Mouse (Mus musculus) kidney, embryonic 16.5 days (tissue): ENCODE data around the gene Rhob. TPM values are rescaled to one million over a fixed set of nuclear protein-coding genes. Genes with fewer than 3 reads are reported as not detected.
"Not testable (repeated sequence)": the region's sequence is repeated elsewhere in the genome, so short reads cannot be mapped to it uniquely, and the experiment has no call there.

Experiments
- ATAC-seq: fragments of 200-750 bp; cut with Nextera tagmentation; 2 replicates; pipeline ENCODE4 v1.8.0; 2017; ENCODE audit warnings: moderate TSS enrichment; ENCODE audit not compliant: low FRiP score, low TSS enrichment
- H3K27ac ChIP-seq: fragments of 300-500 bp; sonication (generic); 2 replicates; pipeline ENCODE4 v1.5.1; 2014; ENCODE audit warnings: low read length
- H3K27me3 ChIP-seq: fragments of 300-500 bp; sonication (generic); 2 replicates; pipeline ENCODE4 v1.6.1; 2014; ENCODE audit warnings: low read length, control low read depth, mixed read lengths; ENCODE audit not compliant: insufficient read depth
- H3K36me3 ChIP-seq: fragments of 300-500 bp; sonication (generic); 2 replicates; pipeline ENCODE4 v1.6.1; 2014; ENCODE audit warnings: low read length, control low read depth, mixed read lengths; ENCODE audit not compliant: insufficient read depth
- H3K4me1 ChIP-seq: fragments of 300-500 bp; sonication (generic); 2 replicates; pipeline ENCODE4 v1.6.1; 2014; ENCODE audit warnings: low read length, control low read depth, mixed read lengths; ENCODE audit not compliant: insufficient read depth
- H3K4me2 ChIP-seq: fragments of 300-500 bp; sonication (generic); replicated peaks from 2 replicates; pipeline ENCODE4 v1.6.1; 2014; ENCODE audit warnings: low read depth, low read length
- H3K4me3 ChIP-seq: fragments of 300-500 bp; sonication (generic); 2 replicates; pipeline ENCODE4 v1.5.1; 2014; ENCODE audit warnings: mild to moderate bottlenecking, low read length
- H3K9ac ChIP-seq: fragments of 300-500 bp; sonication (generic); replicated peaks from 2 replicates; pipeline ENCODE4 v1.6.1; 2014; ENCODE audit warnings: low read length
- H3K9me3 ChIP-seq: fragments of 300-500 bp; sonication (generic); 2 replicates; pipeline ENCODE4 v1.6.1; 2016; ENCODE audit warnings: low read length, control low read depth
- WGBS: fragments of 180-500 bp; shearing (Covaris S2); extraction: QIAGEN DNeasy Blood & Tissue Kit; methylation state at CpG from one replicate; pipeline ENCODE4 v1.1.7; 2014; 5-methylcytosine and 5-hydroxymethylcytosine counted together
- polyA plus RNA-seq: library from polyadenylated mRNA; unstranded; fragments of >200 nt; fragmentation: Nextera tagmentation; extraction: Ambion mirVana; gene quantifications from 2 replicates; pipeline ENCODE4 v1.2.1, GENCODE M21; 2015

Rhob gene
- polyA plus RNA-seq, 1 experiment from 2014 or later, result 39.8 TPM

- Histone ChIP-seq H3K27ac (no peak overlapping the region), H3K27me3 (no peaks in the 10 kb centered on the region), H3K9me3 (no peaks in the 10 kb centered on the region), H3K4me1 (peaks cover 29% of the 10 kb centered on the region), H3K4me2 (no peak overlapping the region), H3K36me3 (no peaks in the 10 kb centered on the region), H3K9ac (no peak overlapping the region), H3K4me3 (no peak overlapping the region)
- WGBS, result 86% methylated on average over 3 of the region's 3 CpGs
- no peak for ATAC-seq
Observed at GRCm38 (mm10) chr12:8465680-8466079, 34.1 kb downstream of the Rhob start.

GRCm38 (mm10) chr12:8464961-8465360 is 34.8 kb downstream of the Rhob start:
- H3K9ac ChIP-seq, result no peak overlapping the region
- H3K4me3 ChIP-seq, result no peak overlapping the region
- H3K36me3 ChIP-seq, result no peaks in the 10 kb centered on the region
- peaks cover 29% of the 10 kb centered on the region for H3K4me1 ChIP-seq
- no peak overlapping the region for H3K27ac ChIP-seq
- ATAC-seq, result no peak
- H3K9me3 ChIP-seq, result no peaks in the 10 kb centered on the region
- no peaks in the 10 kb centered on the region for H3K27me3 ChIP-seq
- H3K4me2 ChIP-seq, result no peak overlapping the region
- 89% methylated on average over 5 of the region's 5 CpGs for WGBS

- H3K9ac ChIP-seq, result no peak overlapping the region
- WGBS, result 41% methylated on average over 3 of the region's 3 CpGs
- no peak for ATAC-seq
Observed at GRCm38 (mm10) chr12:8463599-8464160, 36.1 kb downstream of the Rhob start.

GRCm38 (mm10) chr12:8462533-8462932 is 37.3 kb downstream of the Rhob start:
- peaks cover 7% of the 10 kb centered on the region for H3K4me1 ChIP-seq
- H3K4me2 ChIP-seq, result no peak overlapping the region
- no peak for ATAC-seq
- H3K27me3 ChIP-seq, result no peaks in the 10 kb centered on the region
- 90% methylated on average over 5 of the region's 5 CpGs for WGBS
- H3K27ac ChIP-seq, result no peak overlapping the region
- H3K9ac ChIP-seq, result no peak overlapping the region
- H3K9me3 ChIP-seq, result no peaks in the 10 kb centered on the region
- no peak overlapping the region for H3K4me3 ChIP-seq
- H3K36me3 ChIP-seq, result no peaks in the 10 kb centered on the region

More at GRCm38 (mm10) chr12:8463599-8464160, 36.1 kb downstream of the Rhob start:
- H3K9me3 ChIP-seq, result no peaks in the 10 kb centered on the region
- H3K4me1 ChIP-seq, result peaks cover 16% of the 10 kb centered on the region
- no peak overlapping the region for H3K4me2 ChIP-seq
- no peak overlapping the region for H3K27ac ChIP-seq
- H3K4me3 ChIP-seq, result no peak overlapping the region
- no peaks in the 10 kb centered on the region for H3K36me3 ChIP-seq
- no peaks in the 10 kb centered on the region for H3K27me3 ChIP-seq

- not testable (repeated sequence) for H3K4me2 ChIP-seq, H3K27ac ChIP-seq, H3K36me3 ChIP-seq, H3K9ac ChIP-seq, H3K9me3 ChIP-seq, H3K27me3 ChIP-seq, ATAC-seq, H3K4me3 ChIP-seq, H3K4me1 ChIP-seq
- WGBS, result 91% methylated on average over 8 of the region's 8 CpGs
Observed at GRCm38 (mm10) chr12:8461575-8461974, 38.2 kb downstream of the Rhob start.

GRCm38 (mm10) chr12:8458400-8458799 is 41.4 kb downstream of the Rhob start:
- Histone ChIP-seq H3K9me3 (no peaks in the 10 kb centered on the region), H3K36me3 (no peaks in the 10 kb centered on the region), H3K4me2 (no peak overlapping the region), H3K27ac (no peak overlapping the region), H3K27me3 (no peaks in the 10 kb centered on the region), H3K4me3 (no peak overlapping the region), H3K9ac (no peak overlapping the region), H3K4me1 (0 out of 2 replicates have a peak, but pooled peaks cover 3% of the 10 kb centered on the region)
- 51% methylated on average over 8 of the region's 8 CpGs for WGBS
- ATAC-seq, result peak; percentile 44; the same call in 1 of the 2 replicates

GRCm38 (mm10) chr12:8457052-8457451 is 42.8 kb downstream of the Rhob start:
- no peak overlapping the region for H3K4me3 ChIP-seq
- no peaks in the 10 kb centered on the region for H3K9me3 ChIP-seq
- H3K9ac ChIP-seq, result no peak overlapping the region
- H3K4me2 ChIP-seq, result no peak overlapping the region
- no peaks in the 10 kb centered on the region for H3K36me3 ChIP-seq
- 47% methylated on average over 5 of the region's 5 CpGs for WGBS
- peak; percentile 57; the same call in 1 of the 2 replicates for ATAC-seq
- H3K4me1 ChIP-seq, result 0 out of 2 replicates have a peak, but pooled peaks cover 3% of the 10 kb centered on the region
- no peak overlapping the region for H3K27ac ChIP-seq
- no peaks in the 10 kb centered on the region for H3K27me3 ChIP-seq

GRCm38 (mm10) chr12:8455046-8455445 is 44.8 kb downstream of the Rhob start:
- Histone ChIP-seq H3K27ac (no peak overlapping the region), H3K27me3 (no peaks in the 10 kb centered on the region), H3K36me3 (no peaks in the 10 kb centered on the region), H3K9me3 (no peaks in the 10 kb centered on the region), H3K4me2 (no peak overlapping the region), H3K9ac (no peak overlapping the region), H3K4me1 (0 out of 2 replicates have a peak, but pooled peaks cover 3% of the 10 kb centered on the region), H3K4me3 (no peak overlapping the region)
- no peak for ATAC-seq
- 58% methylated on average over 2 of the region's 2 CpGs for WGBS

GRCm38 (mm10) chr12:8454487-8454886 is 45.3 kb downstream of the Rhob start:
- 77% methylated on average over 3 of the region's 3 CpGs for WGBS
- no peaks in the 10 kb centered on the region for H3K27me3 ChIP-seq
- no peaks in the 10 kb centered on the region for H3K9me3 ChIP-seq
- ATAC-seq, result no peak
- H3K9ac ChIP-seq, result no peak overlapping the region
- H3K36me3 ChIP-seq, result no peaks in the 10 kb centered on the region
- H3K4me1 ChIP-seq, result 0 out of 2 replicates have a peak, but pooled peaks cover 3% of the 10 kb centered on the region
- no peak overlapping the region for H3K4me3 ChIP-seq
- no peak overlapping the region for H3K27ac ChIP-seq
- H3K4me2 ChIP-seq, result no peak overlapping the region

GRCm38 (mm10) chr12:8452766-8453621 is 46.8 kb downstream of the Rhob start:
- 76% methylated on average over 7 of the region's 7 CpGs for WGBS
- 0 out of 2 replicates have a peak, but pooled peaks cover 3% of the 10 kb centered on the region for H3K4me1 ChIP-seq

More at GRCm38 (mm10) chr12:8452766-8453621, 46.8 kb downstream of the Rhob start:
- no peak overlapping the region for H3K9ac ChIP-seq
- no peaks in the 10 kb centered on the region for H3K27me3 ChIP-seq
- H3K4me2 ChIP-seq, result no peak overlapping the region
- no peaks in the 10 kb centered on the region for H3K36me3 ChIP-seq
- H3K4me3 ChIP-seq, result no peak overlapping the region
- no peak for ATAC-seq
- no peaks in the 10 kb centered on the region for H3K9me3 ChIP-seq
- H3K27ac ChIP-seq, result peak overlapping the region; percentile 48; the same call in 1 of the 2 replicates
